9 mouse cellular contexts compared by ENCODE assay signal in the genomic region with DNA sequence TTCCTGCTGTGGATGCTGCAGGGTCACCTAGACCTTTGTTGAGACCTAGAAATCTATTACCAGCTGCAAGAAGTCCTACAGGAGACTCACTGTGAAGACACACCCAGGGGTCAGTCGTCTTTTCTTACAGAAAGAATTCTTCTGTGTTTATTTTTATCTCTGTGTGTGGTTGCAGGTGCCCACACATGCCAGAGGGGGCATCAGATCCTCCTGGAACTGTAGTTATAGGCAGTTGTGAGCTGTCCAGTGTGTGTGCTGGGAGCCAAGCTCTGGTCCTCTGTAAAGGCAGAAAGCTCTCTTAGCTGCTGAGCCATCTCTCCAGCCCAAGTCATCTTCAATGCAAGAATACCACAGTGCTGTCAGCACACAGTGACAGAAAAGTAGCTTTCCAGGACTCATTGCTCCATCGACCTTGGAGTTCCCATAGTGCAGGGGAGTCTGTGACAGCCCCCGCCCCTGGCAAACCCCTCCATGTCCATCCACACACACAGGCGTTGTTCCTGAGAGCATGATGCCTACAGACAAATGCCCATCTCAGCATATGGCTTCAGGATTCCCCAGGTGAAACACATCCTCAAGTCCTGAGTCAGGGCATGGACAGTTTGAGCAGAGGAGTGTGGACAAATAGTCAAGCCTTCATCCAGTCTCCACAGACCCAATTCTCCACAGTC. TPM values are rescaled to one million over a fixed set of nuclear protein-coding genes. Genes with fewer than 3 reads are reported as not detected.
A peak's percentile ranks its signal among the peaks of the same experiment; 100 is the strongest.
DNase-seq lines count a peak whose midpoint lies in the region; ATAC-seq and TF ChIP-seq lines count a peak whose summit lies in the region.
"Had no signal": no experiment of that assay in that cellular context is flagged by ENCODE, and none has a peak within 500 bp of the region (broad histone marks: within the 10 kb centered on the region; RNA-seq: fewer than 3 reads in every experiment).

No protein-coding gene starts in this region.

- no peaks in the 10 kb centered on the region for H3K27me3 ChIP-seq in heart, postnatal 0 days (ENCODE audit: control insufficient read depth, insufficient read depth, low read length)
- peaks cover 57% of the 10 kb centered on the region for H3K27me3 ChIP-seq in megakaryocyte, embryonic 14.5 days (replicated peaks)
- H3K27me3 ChIP-seq in embryonic facial prominence, embryonic 12.5 days, result peaks cover 4% of the 10 kb centered on the region; the same call in 1 of the 2 replicates
- no peaks in the 10 kb centered on the region for H3K27me3 ChIP-seq in stomach, embryonic 14.5 days (ENCODE audit: control insufficient read depth, insufficient read depth, low read length)

- H3K27ac ChIP-seq in heart, postnatal 0 days (ENCODE audit: low read depth), result peak overlapping the region; percentile 65
- no peak overlapping the region for H3K27ac ChIP-seq in embryonic facial prominence, embryonic 12.5 days
- H3K27ac ChIP-seq in stomach, embryonic 14.5 days (ENCODE audit: low read length), result 0 out of 2 replicates have a peak overlapping the region, but pooled peaks have one; percentile 7

- no peak for ATAC-seq in heart, postnatal 0 days (ENCODE audit: insufficient read depth, low read depth)
- no peak for ATAC-seq in megakaryocyte, adult 5-6 weeks (ENCODE audit: poor library complexity, severe bottlenecking)
- no peak for ATAC-seq in embryonic facial prominence, embryonic 12.5 days (ENCODE audit: insufficient number of reproducible peaks, insufficient read depth, low FRiP score, low TSS enrichment)
- no peak for ATAC-seq in stomach, embryonic 14.5 days (ENCODE audit: insufficient number of reproducible peaks, insufficient read depth, low FRiP score, low read depth)

- TF ChIP-seq EP300 in heart, postnatal 0 days (IDR thresholded peaks at IDR 0.05; ENCODE audit: low read depth), result no peak

- H3K36me3 ChIP-seq in heart, postnatal 0 days (replicated peaks; ENCODE audit: control insufficient read depth, insufficient read depth, low read length), result no peaks in the 10 kb centered on the region
- peaks cover 10% of the 10 kb centered on the region for H3K36me3 ChIP-seq in megakaryocyte, embryonic 14.5 days (replicated peaks; ENCODE audit: low read length)
- 0 out of 2 replicates have a peak, but pooled peaks cover under 1% of the 10 kb centered on the region for H3K36me3 ChIP-seq in embryonic facial prominence, embryonic 12.5 days
- no peaks in the 10 kb centered on the region; the same call in 1 of the 2 replicates for H3K36me3 ChIP-seq in stomach, embryonic 14.5 days (ENCODE audit: control insufficient read depth, insufficient read depth, low read length)

- 61% methylated on average over 4 of the region's 4 CpGs for WGBS in heart, postnatal 0 days
- WGBS in embryonic facial prominence, embryonic 12.5 days, result 64% methylated on average over 4 of the region's 4 CpGs
- 69% methylated on average over 4 of the region's 4 CpGs for WGBS in stomach, embryonic 14.5 days

- no peak for DNase-seq in heart, postnatal 0 days (ENCODE audit: low spot score)
- no peak for DNase-seq in heart, postnatal 14 days
- DNase-seq in embryo, embryonic 10 days (ENCODE audit: low spot score), result no peak

- no peak overlapping the region for H3K4me2 ChIP-seq in heart, postnatal 0 days (ENCODE audit: low read depth, low read length)
- H3K4me2 ChIP-seq in embryonic facial prominence, embryonic 12.5 days (replicated peaks), result peak overlapping the region; percentile 86; the same call in 1 of the 2 replicates
- no peak overlapping the region for H3K4me2 ChIP-seq in stomach, embryonic 14.5 days (replicated peaks; ENCODE audit: low read depth, low read length)

- no peak for TF ChIP-seq CTCF in heart, postnatal 0 days (IDR thresholded peaks at IDR 0.05; ENCODE audit: low read depth)

- H3K9ac ChIP-seq in heart, postnatal 0 days (replicated peaks; ENCODE audit: low read depth, low read length), result no peak overlapping the region
- H3K9ac ChIP-seq in embryonic facial prominence, embryonic 12.5 days, result no peak overlapping the region
- H3K9ac ChIP-seq in stomach, embryonic 14.5 days (replicated peaks; ENCODE audit: low read depth, low read length), result no peak overlapping the region

- no peak overlapping the region for H3K4me3 ChIP-seq in heart, postnatal 0 days (ENCODE audit: low read depth, low read length)
- H3K4me3 ChIP-seq in megakaryocyte, embryonic 14.5 days (replicated peaks), result peak overlapping the region; percentile 93
- no peak overlapping the region for H3K4me3 ChIP-seq in embryonic facial prominence, embryonic 12.5 days
- no peak overlapping the region for H3K4me3 ChIP-seq in stomach, embryonic 14.5 days (ENCODE audit: low read depth, low read length)

- intact Hi-C loops in heart, postnatal 14 days (cut with DNase I), result no loop called here

- no peaks in the 10 kb centered on the region for H3K9me3 ChIP-seq in heart, postnatal 0 days (replicated peaks; ENCODE audit: control insufficient read depth, low read length)
- H3K9me3 ChIP-seq in megakaryocyte, embryonic 14.5 days, result peaks cover 12% of the 10 kb centered on the region; the same call in 1 of the 2 replicates
- H3K9me3 ChIP-seq in embryonic facial prominence, embryonic 12.5 days, result no peaks in the 10 kb centered on the region
- H3K9me3 ChIP-seq in stomach, embryonic 14.5 days (ENCODE audit: control insufficient read depth, low read depth, low read length), result no peaks in the 10 kb centered on the region

- H3K4me1 ChIP-seq in heart, postnatal 0 days (ENCODE audit: control insufficient read depth, insufficient read depth), result peaks cover 47% of the 10 kb centered on the region
- H3K4me1 ChIP-seq in megakaryocyte, embryonic 14.5 days, result peaks cover 87% of the 10 kb centered on the region
- peaks cover 64% of the 10 kb centered on the region for H3K4me1 ChIP-seq in embryonic facial prominence, embryonic 12.5 days
- peaks cover 61% of the 10 kb centered on the region for H3K4me1 ChIP-seq in stomach, embryonic 14.5 days (ENCODE audit: control insufficient read depth, insufficient read depth, low read length)

RNA-seq across cellular contexts. Expression of a gene that starts 1.3 kb away (rescaled TPM):
- 68.9 and 69.2 TPM in 2 replicates for total RNA-seq in heart, postnatal 0 days (2014; rRNA removed; ENCODE audit: low replicate concordance)
- 21.9 and 25.2 TPM in 2 replicates for polyA plus RNA-seq in heart, postnatal 0 days (2015; fragmentation: Nextera tagmentation; extraction: Ambion mirVana)
- total RNA-seq in heart, postnatal 14 days (2021), result 10 to 100 TPM; 22.3 to 23.3 TPM
- 16.1 and 37.2 TPM in 2 replicates for polyA plus RNA-seq in megakaryocyte, embryonic 14.5 days (2012; ENCODE audit: insufficient read depth, low replicate concordance)
- total RNA-seq in megakaryocyte, adult 5-6 weeks (2015), result not detected in 2 replicates
- total RNA-seq in megakaryocyte, adult 5-6 weeks (2017), result not detected in 2 replicates
- 46.5 and 49.8 TPM in 2 replicates for polyA plus RNA-seq in embryonic facial prominence, embryonic 12.5 days (2016; fragmentation: Nextera tagmentation; extraction: Ambion mirVana)
- 46.1 and 46.5 TPM in 2 replicates for polyA plus RNA-seq in stomach, embryonic 14.5 days (2014; fragmentation: Nextera tagmentation; extraction: Ambion mirVana)

RNA-seq across cellular contexts. Expression of a gene that starts 2.9 kb away (rescaled TPM):
- 11.9 and 22.8 TPM in 2 replicates for total RNA-seq in heart, postnatal 0 days (2014; rRNA removed; ENCODE audit: low replicate concordance)
- 13.9 and 15.0 TPM in 2 replicates for polyA plus RNA-seq in heart, postnatal 0 days (2015; fragmentation: Nextera tagmentation; extraction: Ambion mirVana)
- 1 to 10 TPM; 6.5 to 8.5 TPM for total RNA-seq in heart, postnatal 14 days (2021)
- 3.6 and 8.8 TPM in 2 replicates for polyA plus RNA-seq in megakaryocyte, embryonic 14.5 days (2012; ENCODE audit: insufficient read depth, low replicate concordance)
- total RNA-seq in megakaryocyte, adult 5-6 weeks (2015), result 9.8 and 12.1 TPM in 2 replicates
- 6.8 and 9.9 TPM in 2 replicates for total RNA-seq in megakaryocyte, adult 5-6 weeks (2017)
- 36.0 and 36.5 TPM in 2 replicates for polyA plus RNA-seq in embryonic facial prominence, embryonic 12.5 days (2016; fragmentation: Nextera tagmentation; extraction: Ambion mirVana)
- 37.9 and 38.4 TPM in 2 replicates for polyA plus RNA-seq in stomach, embryonic 14.5 days (2014; fragmentation: Nextera tagmentation; extraction: Ambion mirVana)

RNA-seq across cellular contexts. Expression of a gene that starts 18.2 kb away (rescaled TPM):
- 12.9 and 16.1 TPM in 2 replicates for total RNA-seq in heart, postnatal 0 days (2014; rRNA removed; ENCODE audit: low replicate concordance)
- 27.1 and 28.0 TPM in 2 replicates for polyA plus RNA-seq in heart, postnatal 0 days (2015; fragmentation: Nextera tagmentation; extraction: Ambion mirVana)
- 10 to 100 TPM; 11.4 to 11.5 TPM for total RNA-seq in heart, postnatal 14 days (2021)
- 15.1 and 78.7 TPM in 2 replicates for polyA plus RNA-seq in megakaryocyte, embryonic 14.5 days (2012; ENCODE audit: insufficient read depth, low replicate concordance)
- total RNA-seq in megakaryocyte, adult 5-6 weeks (2015), result 38.9 and 42.8 TPM in 2 replicates
- total RNA-seq in megakaryocyte, adult 5-6 weeks (2017), result 32.5 and 47.7 TPM in 2 replicates
- 69.3 and 71.1 TPM in 2 replicates for polyA plus RNA-seq in embryonic facial prominence, embryonic 12.5 days (2016; fragmentation: Nextera tagmentation; extraction: Ambion mirVana)
- 52.9 and 60.4 TPM in 2 replicates for polyA plus RNA-seq in stomach, embryonic 14.5 days (2014; fragmentation: Nextera tagmentation; extraction: Ambion mirVana)

RNA-seq across cellular contexts. Expression of a gene that starts 23.4 kb away (rescaled TPM):
- total RNA-seq in heart, postnatal 0 days (2014; rRNA removed; ENCODE audit: low replicate concordance), result not detected in 2 replicates
- polyA plus RNA-seq in heart, postnatal 0 days (2015; fragmentation: Nextera tagmentation; extraction: Ambion mirVana), result 0.03 and 0.14 TPM in 2 replicates
- under 1 TPM in 1 of 2 experiments, not detected in 1; 0.61 TPM for total RNA-seq in heart, postnatal 14 days (2021)
- polyA plus RNA-seq in megakaryocyte, embryonic 14.5 days (2012; ENCODE audit: insufficient read depth, low replicate concordance), result not detected in 2 replicates
- not detected in 2 replicates for total RNA-seq in megakaryocyte, adult 5-6 weeks (2015)
- total RNA-seq in megakaryocyte, adult 5-6 weeks (2017), result not detected in 2 replicates
- polyA plus RNA-seq in embryonic facial prominence, embryonic 12.5 days (2016; fragmentation: Nextera tagmentation; extraction: Ambion mirVana), result not detected in 2 replicates
- 0.06 and 0.07 TPM in 2 replicates for polyA plus RNA-seq in stomach, embryonic 14.5 days (2014; fragmentation: Nextera tagmentation; extraction: Ambion mirVana)
- total RNA-seq: left cerebral cortex, adult 8-10 months had no signal
- polyA plus RNA-seq: embryonic facial prominence, embryonic 11.5 days had no signal

RNA-seq across cellular contexts. Expression of a gene that starts 44.1 kb away (rescaled TPM):
- total RNA-seq in heart, postnatal 0 days (2014; rRNA removed; ENCODE audit: low replicate concordance), result 26.4 and 64.1 TPM in 2 replicates
- polyA plus RNA-seq in heart, postnatal 0 days (2015; fragmentation: Nextera tagmentation; extraction: Ambion mirVana), result 29.9 and 30.4 TPM in 2 replicates
- total RNA-seq in heart, postnatal 14 days (2021), result 10 to 100 TPM; 24.9 to 29.3 TPM
- 14.4 and 52.1 TPM in 2 replicates for polyA plus RNA-seq in megakaryocyte, embryonic 14.5 days (2012; ENCODE audit: insufficient read depth, low replicate concordance)
- 6.6 and 10.7 TPM in 2 replicates for total RNA-seq in megakaryocyte, adult 5-6 weeks (2015)
- 9.5 and 11.9 TPM in 2 replicates for total RNA-seq in megakaryocyte, adult 5-6 weeks (2017)
- 47.9 and 48.2 TPM in 2 replicates for polyA plus RNA-seq in embryonic facial prominence, embryonic 12.5 days (2016; fragmentation: Nextera tagmentation; extraction: Ambion mirVana)
- 38.8 and 41.0 TPM in 2 replicates for polyA plus RNA-seq in stomach, embryonic 14.5 days (2014; fragmentation: Nextera tagmentation; extraction: Ambion mirVana)
